Mouse (Mus musculus) hindbrain, embryonic 15.5 days (tissue): ENCODE measurements at regions not wholly inside any gene's neighbourhood (a gene's known extent, or its start where the extent isn't known, plus 50 kb on each side); places are given as distances from the start of the nearest gene placed in this dataset.

Source experiments
- ATAC-seq: fragments of 200-750 bp; cut with Nextera tagmentation; 2 replicates; pipeline ENCODE4 v1.8.0; 2017; ENCODE audit warnings: low read depth, moderate number of reproducible peaks, moderate TSS enrichment; ENCODE audit not compliant: low FRiP score
- H3K27ac ChIP-seq: fragments of 300-500 bp; sonication (generic); replicated peaks from 2 replicates; pipeline ENCODE4 v1.5.1; 2015; ENCODE audit warnings: mild to moderate bottlenecking, inconsistent platforms
- H3K27me3 ChIP-seq: fragments of 300-500 bp; sonication (generic); 2 replicates; pipeline ENCODE4 v1.6.1; 2015; ENCODE audit warnings: control low read depth, inconsistent platforms
- H3K36me3 ChIP-seq: fragments of 300-500 bp; sonication (generic); 2 replicates; pipeline ENCODE4 v1.6.1; 2015; ENCODE audit warnings: control low read depth, inconsistent platforms
- H3K4me1 ChIP-seq: fragments of 300-500 bp; sonication (generic); replicated peaks from 2 replicates; pipeline ENCODE4 v1.6.1; 2015; ENCODE audit warnings: control low read depth, inconsistent platforms
- H3K4me2 ChIP-seq: fragments of 300-500 bp; sonication (generic); 2 replicates; pipeline ENCODE4 v1.6.1; 2015; ENCODE audit warnings: moderate library complexity, mild to moderate bottlenecking, inconsistent platforms
- H3K4me3 ChIP-seq: fragments of 300-500 bp; sonication (generic); 2 replicates; pipeline ENCODE4 v1.5.1; 2015; ENCODE audit warnings: mild to moderate bottlenecking, inconsistent platforms
- H3K9ac ChIP-seq: fragments of 300-500 bp; sonication (generic); 2 replicates; pipeline ENCODE4 v1.6.1; 2015; ENCODE audit warnings: inconsistent platforms
- H3K9me3 ChIP-seq: fragments of 300-500 bp; sonication (generic); 2 replicates; pipeline ENCODE4 v1.6.1; 2016; ENCODE audit warnings: control low read depth, inconsistent platforms
- WGBS: fragments of 180-500 bp; shearing (Covaris S2); methylation state at CpG from one replicate; pipeline ENCODE4 v1.1.7; 2015; 5-methylcytosine and 5-hydroxymethylcytosine counted together

DNA sequence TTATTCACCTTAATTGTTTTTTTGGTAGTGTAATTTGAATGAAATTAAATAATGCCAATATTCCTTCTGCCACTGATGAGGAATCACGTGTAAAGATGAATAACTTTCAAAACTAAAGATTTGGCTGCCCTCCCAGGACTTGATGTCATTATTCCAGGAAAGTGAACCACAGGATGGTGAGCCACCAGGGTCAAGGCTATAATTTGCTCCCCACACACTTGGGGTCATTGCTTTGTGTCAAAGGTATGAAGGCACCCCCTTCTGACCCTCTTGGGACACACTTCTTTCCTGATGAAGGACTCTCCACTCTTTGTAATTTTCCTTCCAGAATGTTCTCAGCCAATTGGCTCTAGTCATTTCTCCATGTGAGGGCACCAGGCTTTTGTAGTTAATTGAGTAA, 313.4 kb downstream of the Gm11011 start:
- H3K4me1 ChIP-seq, result 0 out of 2 replicates have a peak, but pooled peaks cover 4% of the 10 kb centered on the region
- ATAC-seq, result no peak

GRCm38 (mm10) chr2:169272622-169273021, 314.9 kb downstream of the Gm11011 start:
- Histone ChIP-seq H3K27me3 (no peaks in the 10 kb centered on the region), H3K4me2 (no peak overlapping the region), H3K9ac (no peak overlapping the region), H3K36me3 (no peaks in the 10 kb centered on the region), H3K4me3 (no peak overlapping the region), H3K4me1 (0 out of 2 replicates have a peak, but pooled peaks cover 4% of the 10 kb centered on the region), H3K27ac (no peak overlapping the region), H3K9me3 (no peaks in the 10 kb centered on the region)
- ATAC-seq, result no peak; the same call in 1 of the 2 replicates
- 14% methylated on average over 6 of the region's 6 CpGs for WGBS

More for the DNA sequence above, 313.4 kb downstream of the Gm11011 start:
- H3K9me3 ChIP-seq, result no peaks in the 10 kb centered on the region
- no peak overlapping the region for H3K4me2 ChIP-seq
- 55% methylated on average over 1 of the region's 1 CpGs for WGBS
- H3K36me3 ChIP-seq, result no peaks in the 10 kb centered on the region
- no peaks in the 10 kb centered on the region for H3K27me3 ChIP-seq
- no peak overlapping the region for H3K4me3 ChIP-seq
- H3K9ac ChIP-seq, result no peak overlapping the region
- no peak overlapping the region for H3K27ac ChIP-seq

GRCm38 (mm10) chr2:169272018-169272417, 315.5 kb downstream of the Gm11011 start:
- Histone ChIP-seq H3K9me3 (no peaks in the 10 kb centered on the region), H3K27ac (no peak overlapping the region), H3K27me3 (no peaks in the 10 kb centered on the region), H3K4me2 (no peak overlapping the region), H3K9ac (no peak overlapping the region), H3K36me3 (no peaks in the 10 kb centered on the region), H3K4me1 (0 out of 2 replicates have a peak, but pooled peaks cover 4% of the 10 kb centered on the region), H3K4me3 (no peak overlapping the region)
- WGBS, result 34% methylated on average over 4 of the region's 4 CpGs
- no peak for ATAC-seq

DNA sequence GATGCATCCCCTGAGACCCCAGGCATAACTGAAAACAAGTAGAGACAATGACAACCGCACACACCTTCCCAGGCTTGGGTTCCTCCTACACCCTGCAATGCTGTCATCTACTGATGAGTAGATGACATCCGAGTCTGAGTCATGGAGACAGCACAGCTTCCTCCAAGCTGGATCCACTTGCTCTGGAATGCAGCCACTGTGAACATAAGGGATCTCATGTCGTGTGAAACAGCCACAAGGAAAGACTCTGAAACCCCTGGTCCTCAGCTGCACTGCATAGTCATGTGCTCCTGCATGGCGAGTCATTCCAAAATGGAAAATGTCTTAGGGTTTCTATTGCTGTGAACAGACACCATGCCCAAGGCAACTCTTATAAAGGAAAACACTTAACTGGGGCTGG, 305.2 kb upstream of the Zfp64 start:
- Histone ChIP-seq H3K4me1 (no peaks in the 10 kb centered on the region), H3K9me3 (no peaks in the 10 kb centered on the region), H3K4me2 (no peak overlapping the region), H3K36me3 (no peaks in the 10 kb centered on the region), H3K4me3 (no peak overlapping the region), H3K27ac (no peak overlapping the region), H3K9ac (no peak overlapping the region), H3K27me3 (no peaks in the 10 kb centered on the region)
- 86% methylated on average over 4 of the region's 4 CpGs for WGBS
- ATAC-seq, result no peak

- H3K4me3 ChIP-seq, result no peak overlapping the region
- H3K9me3 ChIP-seq, result no peaks in the 10 kb centered on the region
- no peaks in the 10 kb centered on the region for H3K36me3 ChIP-seq
- no peak overlapping the region for H3K27ac ChIP-seq
- H3K4me2 ChIP-seq, result no peak overlapping the region
- no peaks in the 10 kb centered on the region for H3K4me1 ChIP-seq
- no peak for ATAC-seq
- no peak overlapping the region for H3K9ac ChIP-seq
- H3K27me3 ChIP-seq, result no peaks in the 10 kb centered on the region
Measured at GRCm38 (mm10) chr2:169244572-169244971, 289.2 kb upstream of the Zfp64 start.

DNA sequence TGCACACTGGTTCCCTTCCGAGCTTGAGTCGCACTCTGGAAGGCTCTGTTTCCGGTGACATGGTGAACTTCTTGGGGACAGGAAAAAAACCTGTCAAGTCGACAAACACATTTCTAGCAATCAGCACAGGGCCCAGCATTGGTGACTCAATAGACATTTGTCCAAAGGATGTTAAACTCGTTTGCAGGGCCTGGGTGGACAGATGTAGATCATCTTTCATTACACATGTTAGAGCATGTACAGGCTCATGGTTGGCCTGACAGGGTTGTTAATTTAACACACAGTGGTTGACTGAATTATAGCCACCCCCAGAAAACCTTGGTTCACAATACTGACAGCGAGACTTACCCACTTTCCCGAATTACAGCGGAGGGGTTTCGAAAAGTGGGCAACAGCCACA, 288.6 kb upstream of the Zfp64 start:
- H3K36me3 ChIP-seq, result no peaks in the 10 kb centered on the region
- no peak overlapping the region for H3K4me3 ChIP-seq
- H3K4me2 ChIP-seq, result no peak overlapping the region
- H3K9ac ChIP-seq, result no peak overlapping the region
- ATAC-seq, result no peak
- WGBS, result 93% methylated on average over 9 of the region's 9 CpGs
- H3K27ac ChIP-seq, result no peak overlapping the region
- no peaks in the 10 kb centered on the region for H3K9me3 ChIP-seq
- H3K4me1 ChIP-seq, result no peaks in the 10 kb centered on the region
- no peaks in the 10 kb centered on the region for H3K27me3 ChIP-seq

- Histone ChIP-seq H3K27me3 (no peaks in the 10 kb centered on the region), H3K27ac (no peak overlapping the region), H3K9ac (no peak overlapping the region), H3K4me3 (no peak overlapping the region), H3K4me2 (no peak overlapping the region), H3K36me3 (no peaks in the 10 kb centered on the region), H3K4me1 (no peaks in the 10 kb centered on the region), H3K9me3 (no peaks in the 10 kb centered on the region)
- WGBS, result 93% methylated on average over 4 of the region's 4 CpGs
- no peak for ATAC-seq
Measured at GRCm38 (mm10) chr2:169237856-169238255, 282.5 kb upstream of the Zfp64 start.

- 95% methylated on average over 9 of the region's 9 CpGs for WGBS
Measured at GRCm38 (mm10) chr2:169237321-169237720, 281.9 kb upstream of the Zfp64 start.

GRCm38 (mm10) chr2:169234368-169235070, 279.1 kb upstream of the Zfp64 start:
- Histone ChIP-seq H3K4me3 (no peak overlapping the region), H3K9ac (no peak overlapping the region), H3K4me1 (no peaks in the 10 kb centered on the region), H3K4me2 (no peak overlapping the region), H3K27me3 (no peaks in the 10 kb centered on the region), H3K36me3 (no peaks in the 10 kb centered on the region), H3K9me3 (no peaks in the 10 kb centered on the region), H3K27ac (no peak overlapping the region)
- ATAC-seq, result no peak
- 87% methylated on average over 11 of the region's 11 CpGs for WGBS

More at GRCm38 (mm10) chr2:169237321-169237720, 281.9 kb upstream of the Zfp64 start:
- Histone ChIP-seq H3K27ac (no peak overlapping the region), H3K9ac (no peak overlapping the region), H3K27me3 (no peaks in the 10 kb centered on the region), H3K4me2 (no peak overlapping the region), H3K4me1 (no peaks in the 10 kb centered on the region), H3K4me3 (no peak overlapping the region), H3K9me3 (no peaks in the 10 kb centered on the region), H3K36me3 (no peaks in the 10 kb centered on the region)
- ATAC-seq, result no peak

GRCm38 (mm10) chr2:169233151-169234123, 278.1 kb upstream of the Zfp64 start:
- no peak overlapping the region for H3K4me3 ChIP-seq
- 83% methylated on average over 14 of the region's 14 CpGs for WGBS

DNA sequence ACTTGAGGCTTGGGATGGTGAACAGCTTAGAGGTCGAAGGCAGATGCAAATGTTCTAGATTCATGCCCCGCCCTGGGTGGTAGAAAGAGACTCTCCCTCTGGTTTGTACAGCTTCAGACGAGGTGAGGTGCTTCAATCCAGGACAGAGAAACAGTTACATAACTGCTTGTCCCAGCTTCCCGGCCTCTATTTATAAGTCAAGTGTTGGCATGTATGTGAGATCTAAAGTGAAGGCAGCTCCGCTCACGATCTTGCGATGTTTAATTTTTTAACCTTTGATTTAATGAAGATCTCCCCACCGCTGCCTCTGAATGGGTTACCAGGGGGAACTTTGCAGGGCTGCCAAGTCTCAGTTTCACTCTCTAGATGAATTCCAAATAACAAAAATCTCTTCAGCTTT, 266.9 kb upstream of the Zfp64 start:
- Histone ChIP-seq H3K4me2 (no peak overlapping the region), H3K9me3 (no peaks in the 10 kb centered on the region), H3K27me3 (no peaks in the 10 kb centered on the region), H3K27ac (no peak overlapping the region), H3K36me3 (no peaks in the 10 kb centered on the region), H3K9ac (no peak overlapping the region), H3K4me1 (no peaks in the 10 kb centered on the region), H3K4me3 (no peak overlapping the region)
- ATAC-seq, result no peak
- WGBS, result 80% methylated on average over 8 of the region's 8 CpGs

More at GRCm38 (mm10) chr2:169233151-169234123, 278.1 kb upstream of the Zfp64 start:
- Histone ChIP-seq H3K9ac (no peak overlapping the region), H3K4me1 (no peaks in the 10 kb centered on the region), H3K27me3 (no peaks in the 10 kb centered on the region), H3K9me3 (no peaks in the 10 kb centered on the region), H3K27ac (no peak overlapping the region), H3K4me2 (no peak overlapping the region), H3K36me3 (no peaks in the 10 kb centered on the region)
- ATAC-seq, result no peak

DNA sequence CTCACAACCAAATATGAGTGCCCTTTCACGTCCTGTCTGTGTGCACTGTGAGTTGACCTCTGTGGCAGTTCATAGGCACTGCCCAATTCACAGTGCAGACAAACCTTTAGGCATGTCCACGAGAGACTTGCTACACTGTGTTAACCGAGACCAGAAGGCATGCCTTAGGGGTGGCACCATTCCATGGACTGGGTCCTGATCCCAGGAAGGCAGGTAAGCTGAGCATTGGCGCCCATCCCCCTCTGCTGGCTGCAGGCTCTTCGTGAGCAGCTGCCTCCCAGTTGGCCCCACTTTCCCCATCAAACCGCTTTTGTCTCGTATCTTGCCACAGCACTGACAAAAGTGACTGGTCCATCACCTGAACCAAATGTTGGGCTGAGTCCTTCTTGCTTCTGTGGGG, 265.8 kb upstream of the Zfp64 start:
- H3K4me2 ChIP-seq, result no peak overlapping the region
- no peaks in the 10 kb centered on the region for H3K4me1 ChIP-seq
- no peak for ATAC-seq
- H3K9me3 ChIP-seq, result no peaks in the 10 kb centered on the region
- WGBS, result 66% methylated on average over 7 of the region's 7 CpGs
- no peak overlapping the region for H3K9ac ChIP-seq
- H3K27ac ChIP-seq, result no peak overlapping the region
- H3K4me3 ChIP-seq, result no peak overlapping the region
- no peaks in the 10 kb centered on the region for H3K27me3 ChIP-seq
- H3K36me3 ChIP-seq, result no peaks in the 10 kb centered on the region
